Mouse (Mus musculus) 416B (cell line): ENCODE results near the gene Exoc4.

Experiments
- DNase-seq: peaks from one replicate; pipeline ENCODE4 v3.0.0; 2011; ENCODE audit warnings: low read depth

The Exoc4 gene

DNA sequence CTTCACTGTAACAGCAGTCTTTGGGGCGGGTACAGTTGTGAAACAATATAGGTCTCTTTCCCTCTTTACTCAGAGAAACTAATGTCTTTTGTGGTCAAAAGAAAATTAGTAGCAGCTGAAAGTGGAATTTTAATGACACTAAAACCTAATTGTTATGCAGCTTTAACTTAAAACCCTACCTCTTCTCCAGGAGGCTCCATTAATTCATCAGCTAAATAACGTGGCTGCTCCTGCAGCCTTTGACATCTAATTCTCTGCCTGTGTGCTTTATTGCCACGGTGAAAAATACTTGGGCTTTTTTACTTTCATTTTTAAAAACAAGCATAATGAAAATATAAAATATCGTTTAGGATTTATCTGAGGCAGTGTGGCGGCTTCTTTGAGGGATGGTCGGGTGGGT, 764.6 kb downstream of the Exoc4 start:
- DNase-seq, result no peak
